Mouse (Mus musculus) adrenal gland, adult 2 months (tissue): Measurements from ENCODE around the gene Gdpd4. TPM values are rescaled to one million over a fixed set of nuclear protein-coding genes. Genes with fewer than 3 reads are reported as not detected.

Source experiments
- DNase-seq: peaks from one replicate; pipeline ENCODE4 v3.0.0; 2021
- long read RNA-seq: library from polyadenylated mRNA; stranded (forward); transcript quantifications from one replicate; pipeline ENCODE4 v2.0.0, GENCODE M21; 2021
- polyA plus RNA-seq: library from polyadenylated mRNA; depleted of rRNA; stranded (reverse); fragments of >200 nt; gene quantifications from 2 replicates; pipeline ENCODE4 v1.2.3, GENCODE M21; 2012; rRNA removed
- total RNA-seq, 2 experiments: library from RNA; stranded (reverse); gene quantifications; 2 replicates each; pipeline ENCODE4 v1.2.3; 2021

Gdpd4 gene
- not detected for total RNA-seq
- not detected in 2 replicates for polyA plus RNA-seq
- long read RNA-seq = 0 reads

DNA sequence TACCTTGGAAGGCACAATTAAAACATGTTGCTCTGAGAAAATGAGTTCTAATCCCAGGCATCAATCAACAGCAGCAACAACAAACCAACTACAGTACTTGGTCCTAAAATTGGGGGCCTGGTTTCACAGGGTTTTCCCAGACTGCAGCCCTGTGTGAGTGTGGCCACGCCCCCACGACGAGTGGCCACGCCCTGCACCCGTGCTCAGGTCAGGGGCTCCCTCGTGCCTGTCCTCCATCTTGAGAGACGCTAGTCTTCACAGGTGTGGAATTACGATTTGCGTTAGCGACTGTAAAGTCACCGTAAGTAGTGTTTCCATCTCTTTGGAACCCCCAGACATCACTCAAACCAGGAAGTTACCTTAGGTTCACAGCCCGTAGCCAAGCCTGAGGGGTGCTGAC is at the start of gene Gdpd4:
Gene Gdpd4 (plus strand): TSS at position 214 of the 400 bp plus-strand sequence.
- DNase-seq = no peak

DNA sequence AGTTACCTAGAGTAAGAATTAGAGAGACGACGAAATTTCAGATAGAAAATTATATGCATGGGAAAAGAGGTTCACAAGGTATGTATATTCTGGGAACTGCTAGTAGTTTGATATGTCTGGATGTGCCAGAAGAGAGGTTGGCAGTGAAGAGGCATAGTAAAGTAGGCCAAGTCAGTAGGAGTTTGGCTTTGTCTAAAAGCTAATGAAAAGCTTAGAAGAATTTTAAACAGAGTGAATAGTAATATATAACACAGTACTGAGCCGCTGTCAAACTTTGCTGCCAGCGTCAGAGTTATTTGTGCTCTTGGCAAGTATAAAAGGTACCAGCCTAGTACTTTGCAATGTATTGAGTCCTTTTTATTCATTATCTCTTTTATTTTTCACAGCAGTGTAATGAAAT is 47.4 kb upstream of the Gdpd4 start:
- no peak for DNase-seq

DNA sequence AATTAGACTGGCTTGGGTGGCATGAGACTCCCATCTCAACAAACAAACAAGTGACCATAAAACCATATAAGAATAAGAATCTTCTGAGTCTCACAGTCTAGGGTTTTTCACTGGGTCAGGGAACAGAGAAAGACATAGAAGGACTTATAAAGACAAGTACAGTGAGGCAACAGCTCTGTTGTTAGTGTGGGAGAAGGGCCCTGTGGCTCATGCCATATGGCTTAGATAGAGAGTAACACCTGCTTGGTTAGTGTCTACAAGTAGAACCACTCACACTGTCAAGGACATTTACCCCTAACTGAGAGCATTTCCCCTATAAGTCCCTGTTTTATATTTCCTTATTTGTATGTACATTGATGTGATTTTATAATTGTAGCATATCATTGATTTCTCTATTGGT is 46.4 kb upstream of the Gdpd4 start:
- no peak for DNase-seq

DNA sequence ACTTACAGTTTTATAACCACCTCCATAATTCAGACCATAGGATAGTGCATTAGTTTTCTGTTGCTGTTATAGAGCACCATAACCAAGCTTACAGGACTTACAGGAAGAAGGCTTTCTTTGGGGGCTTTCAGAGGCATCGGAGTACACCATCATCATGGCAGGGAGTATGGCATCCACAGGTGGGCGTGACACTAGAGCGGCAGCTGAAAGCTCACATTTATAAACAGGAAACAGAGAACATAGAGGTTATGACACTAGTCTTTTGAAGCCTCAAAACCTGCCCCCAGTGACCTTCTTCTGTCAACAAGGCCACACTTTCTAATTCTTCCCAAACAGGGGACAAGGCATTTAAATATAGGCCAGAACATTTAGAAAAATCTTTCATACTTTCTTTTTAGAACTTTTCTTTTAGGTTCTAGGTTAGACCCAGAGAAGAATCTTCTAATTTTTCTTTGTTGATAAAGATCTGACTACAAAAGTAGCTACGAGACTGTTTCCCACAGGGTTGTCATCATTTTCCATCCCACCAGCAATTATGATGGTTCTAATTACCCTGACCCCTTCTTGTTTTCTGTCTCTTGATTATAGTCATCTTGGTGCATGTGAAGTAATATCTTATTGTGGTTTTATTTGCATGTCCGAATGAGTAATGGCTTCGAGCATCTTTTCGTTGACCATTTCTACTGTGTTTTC is 41.8 kb upstream of the Gdpd4 start:
- no peak for DNase-seq

- DNase-seq = no peak
These were observed 8.1 kb upstream of the Gdpd4 start for GRCm38 (mm10) chr7:97911646-97912045.

- no peak for DNase-seq
These were observed 4.8 kb upstream of the Gdpd4 start for GRCm38 (mm10) chr7:97914833-97915516.

GRCm38 (mm10) chr7:97925819-97926218 is 6.1 kb downstream of the Gdpd4 start:
- DNase-seq = no peak

GRCm38 (mm10) chr7:97926978-97927377 is 7.2 kb downstream of the Gdpd4 start:
- DNase-seq = no peak

GRCm38 (mm10) chr7:97944485-97944884 is 24.7 kb downstream of the Gdpd4 start:
- no peak for DNase-seq

- no peak for DNase-seq
These were observed 52.7 kb downstream of the Gdpd4 start for GRCm38 (mm10) chr7:97972486-97972885.

DNA sequence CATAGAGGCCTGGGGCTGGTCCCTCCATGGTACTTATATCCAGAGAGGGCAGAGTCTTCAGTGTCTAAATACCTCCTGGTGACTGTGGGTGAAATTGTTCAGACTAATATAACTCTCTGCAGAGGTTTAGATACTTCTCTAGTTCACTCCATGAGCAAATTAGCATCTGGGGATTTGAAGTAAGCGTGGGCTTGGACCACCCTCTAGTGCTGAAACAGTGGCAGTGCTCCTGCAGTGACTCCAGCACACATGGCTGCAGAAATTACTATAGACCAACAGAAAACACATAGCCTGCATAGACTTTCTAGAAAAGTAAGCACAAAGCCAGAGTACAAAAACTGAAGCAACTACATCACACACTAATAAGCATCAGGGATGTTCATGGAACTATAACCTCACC is 57.7 kb downstream of the Gdpd4 start:
- peak; percentile 47 for DNase-seq

GRCm38 (mm10) chr7:97984108-97984834 is 64.5 kb downstream of the Gdpd4 start:
- DNase-seq = peak; percentile 9

GRCm38 (mm10) chr7:98002617-98003016 is 82.9 kb downstream of the Gdpd4 start:
- DNase-seq = no peak

DNA sequence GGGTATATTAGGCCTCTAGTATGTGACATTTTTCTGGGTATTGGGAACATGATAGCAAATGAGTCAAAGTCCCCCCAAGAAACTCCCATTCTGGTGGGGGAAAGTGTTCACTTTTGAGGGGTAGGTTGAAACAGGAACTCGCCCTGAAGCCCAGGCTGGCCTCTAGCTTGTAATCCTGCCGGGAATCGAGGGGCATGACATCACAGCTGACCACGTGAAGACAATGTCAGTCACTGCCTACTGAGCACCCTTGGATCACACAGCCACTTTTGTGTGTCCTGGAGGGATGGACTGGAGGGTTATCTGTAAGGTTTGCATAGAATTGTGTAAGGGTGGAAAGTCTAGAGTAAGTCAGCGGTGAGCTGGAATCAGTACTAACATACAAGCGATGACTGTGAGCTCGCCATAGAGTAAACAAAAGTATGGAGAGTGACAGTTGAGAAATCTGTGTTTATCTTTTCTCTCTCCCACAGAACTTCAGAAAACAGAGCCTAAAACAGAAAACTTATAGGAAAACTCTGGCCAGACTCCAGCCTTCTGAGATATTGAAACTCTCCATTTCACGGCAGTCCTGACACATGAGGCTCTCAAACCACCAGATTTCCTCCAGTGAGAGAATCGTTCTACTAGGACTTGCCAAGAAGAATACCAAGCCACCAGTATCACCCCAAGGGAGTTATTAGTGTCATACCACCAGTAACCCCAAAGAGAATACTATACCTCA is 128.5 kb downstream of the Gdpd4 start:
- no peak for DNase-seq

GRCm38 (mm10) chr7:98051980-98052379 is 132.2 kb downstream of the Gdpd4 start:
- DNase-seq = peak; percentile 61

DNA sequence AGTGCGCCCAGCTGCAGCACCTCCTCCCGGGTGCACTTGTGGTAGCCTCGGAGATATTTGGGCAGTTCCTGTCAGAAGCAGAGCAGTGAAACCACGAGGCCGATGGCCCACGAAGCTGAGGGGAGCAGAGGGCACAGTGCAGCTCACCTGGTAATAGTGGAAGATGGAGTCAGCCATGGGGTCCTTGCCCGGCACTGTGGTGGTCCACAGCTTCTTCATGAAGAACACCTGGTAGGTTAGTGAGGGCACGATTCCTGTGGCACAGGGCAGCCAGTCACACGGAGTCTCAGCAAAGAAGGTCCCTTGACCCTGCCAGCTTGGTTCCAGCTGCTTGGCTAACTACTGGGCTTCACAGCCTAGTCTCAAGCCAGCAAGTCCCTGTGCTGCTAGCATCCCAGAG is 134.7 kb downstream of the Gdpd4 start:
- DNase-seq = no peak

DNA sequence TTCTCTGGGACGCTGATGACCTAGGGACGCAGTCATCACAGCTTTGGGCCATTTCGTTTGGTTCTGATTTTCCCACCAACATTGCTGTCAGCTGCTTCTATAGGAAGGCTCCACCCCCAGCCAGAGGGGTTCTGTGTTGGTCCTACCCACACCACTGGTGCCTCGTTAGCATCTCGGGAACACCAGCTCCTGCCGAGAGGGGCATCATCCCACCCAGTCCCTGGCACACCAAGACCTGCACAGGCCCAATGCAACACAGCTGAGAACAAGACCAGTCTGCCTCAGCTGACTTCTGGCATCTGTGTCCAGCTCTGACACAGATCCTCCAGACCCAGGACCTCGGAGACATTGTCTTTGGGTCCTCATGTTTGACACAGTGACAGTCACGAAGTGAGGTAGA is 135.2 kb downstream of the Gdpd4 start:
- DNase-seq = no peak

DNA sequence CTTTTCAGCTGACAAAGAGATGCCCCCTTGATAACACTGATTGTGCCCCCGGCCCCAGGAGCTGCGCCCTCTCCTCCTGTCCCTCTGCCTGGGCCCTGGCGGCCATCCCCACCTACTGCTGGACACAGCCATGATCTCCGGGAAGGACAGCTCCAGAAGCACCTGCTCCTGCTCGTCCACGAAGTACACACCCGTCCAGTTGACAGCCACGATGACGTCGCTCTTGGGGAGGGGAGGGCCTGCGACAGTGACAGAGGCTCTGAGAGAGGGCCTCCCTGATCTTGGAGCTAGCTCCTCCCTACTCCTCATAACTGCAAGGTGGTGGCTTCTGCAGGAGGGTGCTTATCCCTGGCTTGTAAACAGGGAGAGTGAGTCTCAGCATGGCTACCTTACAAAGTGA is 146.5 kb downstream of the Gdpd4 start:
- DNase-seq = no peak

DNA sequence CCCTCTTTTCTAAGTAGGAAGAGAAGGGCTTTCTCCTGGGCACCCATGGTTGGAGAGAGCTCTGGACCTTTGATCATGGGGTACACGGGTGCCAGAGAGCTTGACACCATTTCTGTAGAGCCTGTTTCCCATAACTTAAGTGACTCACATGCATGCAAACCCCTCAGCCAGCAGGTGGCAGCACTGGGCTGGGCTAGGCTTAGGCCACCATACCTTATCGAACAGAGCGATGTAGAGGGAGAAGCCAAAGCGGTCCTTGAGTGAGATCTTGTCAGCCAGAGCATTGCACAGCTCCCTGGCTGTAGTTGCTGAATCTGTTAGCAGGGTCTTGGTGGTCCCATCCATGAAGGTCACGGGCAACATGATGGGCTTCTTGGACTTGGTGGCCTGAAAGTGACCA is 151.9 kb downstream of the Gdpd4 start:
- peak; percentile 83 for DNase-seq

- no peak for DNase-seq
These were observed 157.7 kb downstream of the Gdpd4 start for GRCm38 (mm10) chr7:98077453-98077852.

- DNase-seq = no peak
These were observed 162.6 kb downstream of the Gdpd4 start for GRCm38 (mm10) chr7:98082376-98082775.

DNA sequence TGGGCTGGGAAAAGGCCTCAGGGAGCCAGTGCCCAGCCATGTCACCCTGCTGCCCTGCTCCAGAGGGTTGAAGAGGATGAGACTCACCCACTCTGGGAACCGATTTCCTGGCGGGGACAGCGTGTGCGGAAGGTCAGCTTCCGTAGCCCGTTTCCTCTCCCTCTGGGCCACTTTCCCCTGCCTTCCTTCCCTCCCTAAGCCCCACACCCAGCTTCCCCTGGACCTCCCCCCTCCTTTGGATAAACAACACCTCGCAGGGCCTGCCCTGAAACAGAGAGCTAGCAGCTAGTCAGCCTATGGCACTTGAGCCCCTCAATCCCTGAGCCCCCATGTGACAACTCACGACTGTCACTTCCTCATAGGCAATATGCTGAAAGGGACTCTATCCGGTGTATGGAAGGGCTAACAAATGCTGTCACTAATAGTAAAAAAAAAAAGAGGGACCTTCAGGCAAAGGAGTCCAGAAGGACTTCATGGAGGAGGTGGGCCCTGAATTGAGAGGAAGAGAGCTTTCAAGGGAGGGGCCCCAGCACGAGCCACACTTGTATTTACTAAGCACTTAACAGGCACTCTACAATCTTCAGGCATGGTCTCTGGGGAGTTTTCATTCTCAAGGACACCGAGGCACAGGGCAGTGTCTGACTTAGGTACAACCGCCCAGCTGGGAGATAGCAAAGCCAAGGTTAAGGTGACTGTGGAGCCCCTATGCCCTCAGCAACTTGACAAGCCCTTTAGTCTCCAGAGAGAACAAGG is 165.0 kb downstream of the Gdpd4 start:
- DNase-seq = peak; percentile 36
